Mouse (Mus musculus): ENCODE results near the gene Cacnb4. TPM values are rescaled to one million over a fixed set of nuclear protein-coding genes. Genes with fewer than 3 reads are reported as not detected.

The Cacnb4 gene
- 0.45 TPM in 1 of 2 replicates, not detected in the other for polyA plus RNA-seq (2011; ENCODE audit: insufficient read depth, insufficient read length, low replicate concordance, missing spikeins)

GRCm38 (mm10) chr2:52676023-52676912 is at the start of gene Cacnb4:
Cacnb4 (minus strand) TSS chr2:52676831.
- Histone ChIP-seq H3K4me3 (replicated peaks; ENCODE audit: control insufficient read depth, low read depth, low read length) (no peak within 1 kb of the TSS), H3K4me1 (ENCODE audit: control insufficient read depth, insufficient read depth, low read length) (no peaks in the 10 kb centered on the region), H3K27ac (ENCODE audit: control insufficient read depth, insufficient read depth, low read depth, low read length, poor library complexity) (no peak within 1 kb of the TSS)
- 2% methylated on average over 64 of the region's 77 CpGs for WGBS
- TF ChIP-seq CTCF (IDR thresholded peaks at IDR 0.05; ENCODE audit: control insufficient read depth, insufficient read depth, low read length) (no peak), POLR2A (IDR thresholded peaks at IDR 0.05; ENCODE audit: borderline replicate concordance, control insufficient read depth, low read depth, low read length) (no peak)

DNA sequence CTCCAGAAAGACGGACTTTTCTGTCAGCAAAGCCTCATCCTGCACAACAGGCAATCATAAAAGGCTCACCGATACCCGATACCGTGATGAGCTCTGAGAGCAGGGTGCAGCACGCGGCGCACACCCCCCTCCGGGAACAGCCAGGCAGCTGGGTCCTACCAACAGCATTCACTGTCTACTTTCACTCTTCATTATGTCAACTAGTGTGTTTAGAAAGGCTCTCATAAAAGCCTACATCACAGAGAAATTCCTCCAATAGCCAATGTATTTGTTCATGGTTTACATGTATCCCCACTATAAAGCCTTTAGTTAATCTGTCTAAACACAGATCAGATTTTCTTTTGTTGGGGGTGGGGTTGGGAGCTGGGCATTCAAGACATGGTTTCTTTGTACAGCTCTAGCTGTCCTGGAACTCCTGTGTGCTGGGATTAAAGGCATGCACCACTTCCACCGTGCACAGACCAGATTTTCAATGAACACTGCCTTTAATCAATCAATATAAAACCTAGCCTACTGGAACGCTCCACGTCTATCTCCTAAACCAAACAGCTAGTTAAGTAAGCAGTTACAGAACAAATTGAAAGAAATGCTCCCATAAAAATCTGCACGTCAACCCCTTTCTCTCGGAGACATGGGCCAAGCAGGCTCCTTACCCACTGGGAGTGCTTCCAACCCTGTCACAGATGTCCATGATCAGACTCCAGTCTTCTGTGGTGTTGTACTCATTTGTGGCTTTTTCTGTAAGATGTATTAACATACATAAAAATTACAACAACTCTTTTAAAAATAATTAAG is 43.8 kb upstream of the Cacnb4 start:
- H3K4me3 ChIP-seq (replicated peaks; ENCODE audit: control insufficient read depth, low read depth, low read length) = no peak overlapping the region
- H3K4me1 ChIP-seq (ENCODE audit: control insufficient read depth, insufficient read depth, low read length) = no peaks in the 10 kb centered on the region
- TF ChIP-seq POLR2A (IDR thresholded peaks at IDR 0.05; ENCODE audit: borderline replicate concordance, control insufficient read depth, low read depth, low read length) (no peak), CTCF (IDR thresholded peaks at IDR 0.05; ENCODE audit: control insufficient read depth, insufficient read depth, low read length) (no peak)
- no peak overlapping the region for H3K27ac ChIP-seq (ENCODE audit: control insufficient read depth, insufficient read depth, low read depth, low read length, poor library complexity)
- 91% methylated on average over 13 of the region's 13 CpGs for WGBS

GRCm38 (mm10) chr2:52717076-52717475 is 40.4 kb upstream of the Cacnb4 start:
- Histone ChIP-seq H3K4me3 (replicated peaks; ENCODE audit: control insufficient read depth, low read depth, low read length) (no peak overlapping the region), H3K27ac (ENCODE audit: control insufficient read depth, insufficient read depth, low read depth, low read length, poor library complexity) (no peak overlapping the region), H3K4me1 (ENCODE audit: control insufficient read depth, insufficient read depth, low read length) (no peaks in the 10 kb centered on the region)
- TF ChIP-seq POLR2A (IDR thresholded peaks at IDR 0.05; ENCODE audit: borderline replicate concordance, control insufficient read depth, low read depth, low read length) (no peak), CTCF (IDR thresholded peaks at IDR 0.05; ENCODE audit: control insufficient read depth, insufficient read depth, low read length) (no peak)
- WGBS = 91% methylated on average over 5 of the region's 5 CpGs

GRCm38 (mm10) chr2:52715538-52715937 is 38.9 kb upstream of the Cacnb4 start:
- no peak overlapping the region for H3K4me3 ChIP-seq (replicated peaks; ENCODE audit: control insufficient read depth, low read depth, low read length)
- 93% methylated on average over 6 of the region's 6 CpGs for WGBS
- TF ChIP-seq CTCF (IDR thresholded peaks at IDR 0.05; ENCODE audit: control insufficient read depth, insufficient read depth, low read length) (no peak), POLR2A (IDR thresholded peaks at IDR 0.05; ENCODE audit: borderline replicate concordance, control insufficient read depth, low read depth, low read length) (no peak)

DNA sequence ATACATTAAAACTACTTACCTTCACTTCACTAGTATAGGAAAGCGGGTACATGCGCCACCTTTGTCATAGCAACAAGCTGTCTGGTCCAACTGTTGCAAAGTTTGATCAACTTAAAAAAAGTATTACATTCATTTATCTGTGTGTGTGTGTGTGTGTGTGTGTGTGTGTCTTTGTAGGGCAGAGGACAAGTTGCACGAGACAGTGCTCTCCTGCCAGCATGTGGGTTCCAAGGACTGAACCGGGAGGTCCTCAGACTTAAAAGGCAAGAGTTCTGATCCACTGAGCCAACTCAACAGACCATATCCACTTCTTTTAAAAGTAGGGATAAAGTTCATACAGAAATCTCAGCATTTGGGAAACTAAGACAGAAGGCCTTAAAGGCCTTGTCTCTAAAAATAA is 37.5 kb upstream of the Cacnb4 start:
- no peak overlapping the region for H3K4me3 ChIP-seq (replicated peaks; ENCODE audit: control insufficient read depth, low read depth, low read length)
- TF ChIP-seq POLR2A (IDR thresholded peaks at IDR 0.05; ENCODE audit: borderline replicate concordance, control insufficient read depth, low read depth, low read length) (no peak), CTCF (IDR thresholded peaks at IDR 0.05; ENCODE audit: control insufficient read depth, insufficient read depth, low read length) (no peak)
- no peaks in the 10 kb centered on the region for H3K4me1 ChIP-seq (ENCODE audit: control insufficient read depth, insufficient read depth, low read length)
- no peak overlapping the region for H3K27ac ChIP-seq (ENCODE audit: control insufficient read depth, insufficient read depth, low read depth, low read length, poor library complexity)
- WGBS = 90% methylated on average over 4 of the region's 4 CpGs

More at GRCm38 (mm10) chr2:52715538-52715937, 38.9 kb upstream of the Cacnb4 start:
- Histone ChIP-seq H3K27ac (ENCODE audit: control insufficient read depth, insufficient read depth, low read depth, low read length, poor library complexity) (no peak overlapping the region), H3K4me1 (ENCODE audit: control insufficient read depth, insufficient read depth, low read length) (no peaks in the 10 kb centered on the region)

DNA sequence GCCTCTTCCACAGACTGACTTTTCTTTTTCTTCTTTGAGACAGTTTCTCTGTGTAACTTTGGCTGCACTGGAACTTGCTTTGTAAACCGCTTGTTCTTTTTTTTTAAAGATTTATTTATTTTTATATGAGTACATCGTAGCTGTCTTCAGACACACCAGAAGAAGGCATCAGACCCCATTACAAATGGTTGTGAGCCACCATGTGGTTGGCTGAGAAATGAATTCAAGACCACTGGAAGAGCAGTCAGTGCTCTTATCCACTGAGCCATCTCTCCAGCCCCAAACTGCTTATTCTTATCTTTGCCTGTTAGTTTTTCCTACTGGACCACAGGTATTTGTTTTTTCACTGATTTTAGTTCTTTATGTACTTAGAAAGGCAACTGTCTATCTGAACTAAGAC is 34.2 kb upstream of the Cacnb4 start:
- TF ChIP-seq CTCF (IDR thresholded peaks at IDR 0.05; ENCODE audit: control insufficient read depth, insufficient read depth, low read length) (no peak), POLR2A (IDR thresholded peaks at IDR 0.05; ENCODE audit: borderline replicate concordance, control insufficient read depth, low read depth, low read length) (no peak)
- Histone ChIP-seq H3K4me1 (ENCODE audit: control insufficient read depth, insufficient read depth, low read length) (no peaks in the 10 kb centered on the region), H3K4me3 (replicated peaks; ENCODE audit: control insufficient read depth, low read depth, low read length) (no peak overlapping the region), H3K27ac (ENCODE audit: control insufficient read depth, insufficient read depth, low read depth, low read length, poor library complexity) (no peak overlapping the region)
- 89% methylated on average over 2 of the region's 2 CpGs for WGBS

DNA sequence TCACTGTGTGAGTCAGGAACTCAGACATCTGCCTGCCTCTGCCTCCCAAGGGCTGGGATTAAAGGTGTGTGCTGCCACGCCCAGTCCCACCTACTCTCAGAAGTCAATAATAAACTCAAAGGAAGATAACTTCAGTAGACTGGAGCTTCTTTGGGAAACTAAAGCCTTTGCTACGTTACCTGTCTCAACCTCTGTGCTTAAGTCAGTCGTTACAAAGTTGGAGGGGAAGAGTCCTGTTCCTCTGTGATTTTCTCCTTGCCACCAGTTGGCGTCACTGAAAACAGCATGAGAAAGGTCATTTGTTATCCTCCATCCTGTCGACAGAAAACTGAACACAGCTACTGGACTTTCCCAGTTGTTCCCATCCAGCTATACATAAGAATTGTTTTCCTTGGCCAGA is 32.8 kb upstream of the Cacnb4 start:
- no peaks in the 10 kb centered on the region for H3K4me1 ChIP-seq (ENCODE audit: control insufficient read depth, insufficient read depth, low read length)
- TF ChIP-seq CTCF (IDR thresholded peaks at IDR 0.05; ENCODE audit: control insufficient read depth, insufficient read depth, low read length) (no peak), POLR2A (IDR thresholded peaks at IDR 0.05; ENCODE audit: borderline replicate concordance, control insufficient read depth, low read depth, low read length) (no peak)
- 82% methylated on average over 5 of the region's 5 CpGs for WGBS
- H3K4me3 ChIP-seq (replicated peaks; ENCODE audit: control insufficient read depth, low read depth, low read length) = no peak overlapping the region
- no peak overlapping the region for H3K27ac ChIP-seq (ENCODE audit: control insufficient read depth, insufficient read depth, low read depth, low read length, poor library complexity)
